Comparison of ENCODE assay signal across 8 mouse cellular contexts in genomic region chr13:72627391-72628321, GRCm38 (mm10). TPM values are rescaled to one million over a fixed set of nuclear protein-coding genes. Genes with fewer than 3 reads are reported as not detected.
DNase-seq lines count a peak whose midpoint lies in the region; ATAC-seq and TF ChIP-seq lines count a peak whose summit lies in the region.

No protein-coding gene starts in this region.

- no peaks in the 10 kb centered on the region for H3K36me3 ChIP-seq in forebrain, embryonic 16.5 days (ENCODE audit: control insufficient read depth, insufficient read depth)
- no peaks in the 10 kb centered on the region for H3K36me3 ChIP-seq in kidney, embryonic 16.5 days (ENCODE audit: insufficient read depth, low read length)

- WGBS in forebrain, embryonic 16.5 days, result under 1% methylated on average over 42 of the region's 42 CpGs
- 1% methylated on average over 42 of the region's 42 CpGs for whole genome bisulfite sequencing in kidney, embryonic 16.5 days

- no peak overlapping the region for H3K27ac ChIP-seq in gastrocnemius, adult 2 months
- H3K27ac ChIP-seq in forebrain, embryonic 16.5 days (ENCODE audit: low read length), result no peak overlapping the region
- no peak overlapping the region; the same call in 1 of the 2 replicates for H3K27ac ChIP-seq in kidney, embryonic 16.5 days (ENCODE audit: low read length)

- peak; percentile 18; the same call in 1 of the 2 replicates for ATAC-seq in forebrain, embryonic 16.5 days
- peak; percentile 42 for ATAC-seq in kidney, embryonic 16.5 days (ENCODE audit: low FRiP score, low TSS enrichment)

- peaks cover 80% of the 10 kb centered on the region for H3K27me3 ChIP-seq in forebrain, embryonic 16.5 days (replicated peaks; ENCODE audit: control insufficient read depth, insufficient read depth, low read length)
- H3K27me3 ChIP-seq in kidney, embryonic 16.5 days (ENCODE audit: insufficient read depth, low read length), result peaks cover 98% of the 10 kb centered on the region

- intact Hi-C loops in gastrocnemius, adult 2 months (cut with DNase I), result no loop called here
- intact Hi-C loops in gastrocnemius, postnatal 36 days (cut with DNase I), result loop anchor here (10.0 kb wide), 1 partner anchor 663 kb away; the partner anchor contains the start of gene Irx1

- peak overlapping the region; percentile 68 for H3K4me3 ChIP-seq in gastrocnemius, adult 2 months
- peak overlapping the region; percentile 42 for H3K4me3 ChIP-seq in forebrain, embryonic 16.5 days (replicated peaks; ENCODE audit: low read length)
- peak overlapping the region; percentile 60 for H3K4me3 ChIP-seq in kidney, embryonic 16.5 days (ENCODE audit: low read length)

- H3K9me3 ChIP-seq in forebrain, embryonic 16.5 days (ENCODE audit: control insufficient read depth, low read length), result peaks cover 2% of the 10 kb centered on the region; the same call in 1 of the 2 replicates
- no peaks in the 10 kb centered on the region for H3K9me3 ChIP-seq in kidney, embryonic 16.5 days (ENCODE audit: low read length)

- peaks cover 26% of the 10 kb centered on the region for H3K4me1 ChIP-seq in forebrain, embryonic 16.5 days (replicated peaks; ENCODE audit: control insufficient read depth, insufficient read depth, low read length)
- peaks cover 18% of the 10 kb centered on the region for H3K4me1 ChIP-seq in kidney, embryonic 16.5 days (ENCODE audit: insufficient read depth, low read length)

- DNase-seq in gastrocnemius, adult 2 months, result no peak
- no peak for DNase-seq in gastrocnemius, postnatal 36 days
- DNase-seq in lung, postnatal 25 days (ENCODE audit: low spot score), result peak; percentile 77
- peak; percentile 28 for DNase-seq in testis, postnatal 14 days (ENCODE audit: low spot score)
- DNase-seq in urinary bladder, postnatal 36 days (ENCODE audit: low spot score in 2 of 2), result no peak
- DNase-seq in layer of hippocampus, postnatal 36 days, result no peak

- H3K4me2 ChIP-seq in forebrain, embryonic 16.5 days (ENCODE audit: low read length), result peak overlapping the region; percentile 70
- H3K4me2 ChIP-seq in kidney, embryonic 16.5 days (replicated peaks; ENCODE audit: low read depth, low read length), result peak overlapping the region; percentile 96

- no peak for TF ChIP-seq CTCF in gastrocnemius, adult 2 months (IDR thresholded peaks at IDR 0.05)

- no peak overlapping the region for H3K9ac ChIP-seq in forebrain, embryonic 16.5 days (replicated peaks; ENCODE audit: low read depth, low read length)
- peak overlapping the region; percentile 54 for H3K9ac ChIP-seq in kidney, embryonic 16.5 days (replicated peaks; ENCODE audit: low read length)

RNA-seq across cellular contexts. Expression of gene Irx2, which starts 1.0 kb away (rescaled TPM):
- not detected for total RNA-seq in gastrocnemius, adult 2 months (2021)
- total RNA-seq in gastrocnemius, postnatal 36 days (2021), result not detected
- polyA plus RNA-seq in forebrain, embryonic 16.5 days (2015; fragmentation: Nextera tagmentation; extraction: Ambion mirVana), result 0.30 and 1.7 TPM in 2 replicates
- polyA plus RNA-seq in kidney, embryonic 16.5 days (2015; fragmentation: Nextera tagmentation; extraction: Ambion mirVana), result 4.4 and 6.7 TPM in 2 replicates
- not detected for total RNA-seq in layer of hippocampus, postnatal 36 days (2021)

Comparison
In these comparisons a context has a peak if more than half of its experiments do, and no peak if none do; other contexts are left out.
1. DNase-seq: peak in lung, postnatal 25 days (single experiment) and testis, postnatal 14 days (single experiment); none in gastrocnemius, adult 2 months (single experiment), gastrocnemius, postnatal 36 days (0 of 2), urinary bladder, postnatal 36 days (0 of 2) and layer of hippocampus, postnatal 36 days (0 of 2).
2. Peak in every context shown above with its lines, with median percentiles within 50 percentile points of each other: H3K4me3 ChIP-seq.